Mouse (Mus musculus) heart, embryonic 10.5 days (tissue): ENCODE measurements around the gene Gadd45a. TPM values are rescaled to one million over a fixed set of nuclear protein-coding genes. Genes with fewer than 3 reads are reported as not detected.
"Not testable (repeated sequence)": the region's sequence is repeated elsewhere in the genome, so short reads cannot be mapped to it uniquely, and the experiment has no call there.

Experiments
- DNase-seq: peaks from one replicate; pipeline ENCODE4 v3.0.0-alpha.2; 2017; ENCODE audit warnings: low spot score
- H3K27ac ChIP-seq: fragments of 300-500 bp; sonication (generic); 2 replicates; pipeline ENCODE4 v1.5.1; 2016; ENCODE audit warnings: mild to moderate bottlenecking
- H3K27me3 ChIP-seq: fragments of 300-500 bp; sonication (generic); 2 replicates; pipeline ENCODE4 v1.6.1; 2016; ENCODE audit warnings: mild to moderate bottlenecking; ENCODE audit not compliant: poor library complexity, insufficient read depth, severe bottlenecking
- H3K36me3 ChIP-seq: fragments of 300-500 bp; sonication (generic); 2 replicates; pipeline ENCODE4 v1.6.1; 2016; ENCODE audit warnings: mild to moderate bottlenecking, moderate library complexity
- H3K4me1 ChIP-seq: fragments of 300-500 bp; sonication (generic); 2 replicates; pipeline ENCODE4 v1.6.1; 2016; ENCODE audit warnings: mild to moderate bottlenecking
- H3K4me3 ChIP-seq: fragments of 300-500 bp; sonication (generic); 2 replicates; pipeline ENCODE4 v1.5.1; 2016; ENCODE audit warnings: mild to moderate bottlenecking, moderate library complexity
- H3K9me3 ChIP-seq: fragments of 300-500 bp; sonication (generic); 2 replicates; pipeline ENCODE4 v1.6.1; 2016; ENCODE audit warnings: mild to moderate bottlenecking, moderate library complexity
- WGBS: fragments of 180-500 bp; shearing (Covaris S2); methylation state at CpG from one replicate; pipeline ENCODE4 v1.1.7; 2016; 5-methylcytosine and 5-hydroxymethylcytosine counted together
- polyA plus RNA-seq: library from polyadenylated mRNA; unstranded; fragments of >200 nt; fragmentation: Nextera tagmentation; extraction: Ambion mirVana; gene quantifications from 2 replicates; pipeline ENCODE4 v1.2.1, GENCODE M21; 2016

Gadd45a gene
- polyA plus RNA-seq, 1 experiment from 2014 or later = 10.9 TPM

DNA sequence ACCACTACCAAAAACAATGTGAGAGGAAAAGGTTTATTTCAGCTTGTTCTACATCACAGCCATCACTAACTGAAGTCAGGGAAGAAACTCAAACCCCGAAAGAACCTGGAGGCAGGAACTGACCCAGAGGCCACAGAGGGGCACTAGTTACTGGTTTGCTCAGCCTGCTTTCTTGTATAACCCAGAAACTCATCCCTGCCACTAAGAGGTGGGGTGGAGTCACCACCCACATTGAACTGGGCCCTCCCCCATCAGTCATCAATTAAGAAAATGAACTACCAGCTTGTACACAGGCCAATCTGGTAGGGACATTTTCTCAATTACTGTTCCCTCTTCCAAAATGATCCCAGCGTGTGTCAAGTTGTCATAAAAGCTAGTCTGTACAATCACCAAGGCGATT lies 10.6 kb downstream of the Gadd45a start:
- 80% methylated on average over 3 of the region's 3 CpGs for WGBS
- Histone ChIP-seq H3K27ac (no peak overlapping the region), H3K4me3 (no peak overlapping the region), H3K36me3 (no peaks in the 10 kb centered on the region), H3K27me3 (peaks cover 8% of the 10 kb centered on the region; the same call in 1 of the 2 replicates), H3K9me3 (no peaks in the 10 kb centered on the region), H3K4me1 (peaks cover 19% of the 10 kb centered on the region)
- DNase-seq = no peak

DNA sequence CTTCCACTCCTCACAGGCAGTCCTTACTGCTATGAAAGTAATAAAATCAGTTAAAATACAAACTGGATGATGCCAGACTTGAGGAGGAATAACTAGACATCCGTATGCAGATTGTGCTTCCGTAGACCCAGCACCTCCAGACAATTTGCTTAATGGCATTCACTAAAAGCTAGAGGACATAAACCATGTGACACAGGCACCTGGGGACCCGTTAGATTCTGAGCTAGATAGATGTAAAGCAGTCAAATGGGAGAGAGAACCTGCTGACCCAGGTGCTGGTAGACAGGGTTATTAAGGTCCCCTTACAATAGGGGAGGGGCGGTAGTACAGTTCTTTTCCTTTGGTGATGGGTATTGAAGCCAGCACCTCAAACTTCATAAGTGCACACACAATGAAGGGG lies 13.5 kb downstream of the Gadd45a start:
- Histone ChIP-seq H3K27me3 (no peaks in the 10 kb centered on the region), H3K4me3 (no peak overlapping the region), H3K4me1 (peaks cover 6% of the 10 kb centered on the region; the same call in 1 of the 2 replicates), H3K9me3 (no peaks in the 10 kb centered on the region), H3K36me3 (no peaks in the 10 kb centered on the region), H3K27ac (no peak overlapping the region)
- WGBS = 78% methylated on average over 4 of the region's 4 CpGs
- DNase-seq = no peak

DNA sequence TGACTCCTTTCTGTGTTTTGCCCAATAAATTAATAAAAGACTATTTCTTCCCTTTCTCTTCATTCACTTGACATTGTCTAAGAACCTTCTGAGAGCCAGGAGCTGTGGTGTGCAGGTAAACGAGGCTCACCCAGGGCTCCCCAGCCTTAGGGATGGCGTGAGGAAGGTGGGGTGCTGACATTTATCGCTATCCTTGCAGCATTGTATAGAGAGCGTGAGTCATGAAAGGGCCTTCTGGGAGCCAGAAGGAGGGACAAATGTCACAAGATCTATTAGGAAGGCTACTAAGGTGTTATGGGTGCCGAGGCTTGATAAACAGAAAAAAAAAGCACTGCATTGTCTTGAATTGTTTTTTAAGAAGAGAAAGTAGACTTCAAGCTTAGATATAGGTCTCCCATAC lies 15.9 kb downstream of the Gadd45a start:
- Histone ChIP-seq H3K27me3 (no peaks in the 10 kb centered on the region), H3K9me3 (no peaks in the 10 kb centered on the region), H3K4me3 (no peak overlapping the region), H3K36me3 (no peaks in the 10 kb centered on the region), H3K4me1 (no peaks in the 10 kb centered on the region; the same call in 1 of the 2 replicates), H3K27ac (no peak overlapping the region)
- DNase-seq = no peak
- 82% methylated on average over 5 of the region's 5 CpGs for WGBS

DNA sequence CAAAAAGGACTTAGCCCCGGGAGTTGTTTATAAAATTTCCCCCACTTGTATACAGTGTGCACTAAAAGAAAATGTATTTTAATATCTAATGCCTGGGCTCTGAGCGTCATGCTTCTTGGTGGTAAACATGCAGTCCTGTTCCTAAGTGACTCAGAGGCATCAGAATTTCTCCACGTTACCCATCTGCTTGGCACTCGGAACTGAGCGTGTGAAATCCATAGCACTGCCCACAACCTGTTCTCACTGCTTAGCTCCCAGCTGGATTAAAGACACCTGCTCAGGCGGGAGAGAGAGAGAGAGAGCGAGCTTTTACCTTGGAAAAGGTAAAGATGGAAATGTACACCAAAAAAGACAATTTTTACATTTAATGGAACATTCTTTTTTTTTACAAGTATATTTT lies 18.3 kb downstream of the Gadd45a start:
- H3K27ac ChIP-seq, H3K36me3 ChIP-seq, DNase-seq, H3K27me3 ChIP-seq, H3K4me3 ChIP-seq, H3K9me3 ChIP-seq: not testable (repeated sequence)
- WGBS = 87% methylated on average over 7 of the region's 7 CpGs
- H3K4me1 ChIP-seq = peaks cover 13% of the 10 kb centered on the region; the same call in 1 of the 2 replicates

DNA sequence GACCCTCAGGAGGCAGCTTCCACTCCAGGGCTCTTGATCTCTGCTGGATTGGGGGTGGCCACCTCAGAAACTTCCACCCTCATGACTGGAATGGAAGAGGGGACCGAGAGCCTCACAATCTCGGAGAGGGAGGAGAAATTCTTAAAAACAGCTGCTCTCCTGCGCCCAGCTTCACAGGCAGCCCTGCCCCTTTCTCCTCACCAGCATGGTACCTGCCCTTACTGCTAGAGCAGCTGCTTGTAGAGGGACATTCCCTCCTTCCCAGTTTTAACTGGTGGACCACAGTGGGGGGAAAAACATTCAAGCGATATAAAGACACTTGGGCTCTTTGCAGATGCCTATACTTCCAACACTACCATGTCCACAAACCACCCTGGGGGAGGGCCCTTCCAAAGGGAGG lies 18.9 kb downstream of the Gadd45a start:
- Histone ChIP-seq H3K4me1 (peaks cover 19% of the 10 kb centered on the region; the same call in 1 of the 2 replicates), H3K27ac (no peak overlapping the region), H3K36me3 (no peaks in the 10 kb centered on the region), H3K4me3 (no peak overlapping the region), H3K9me3 (no peaks in the 10 kb centered on the region), H3K27me3 (no peaks in the 10 kb centered on the region)
- no peak for DNase-seq
- 64% methylated on average over 4 of the region's 4 CpGs for WGBS

DNA sequence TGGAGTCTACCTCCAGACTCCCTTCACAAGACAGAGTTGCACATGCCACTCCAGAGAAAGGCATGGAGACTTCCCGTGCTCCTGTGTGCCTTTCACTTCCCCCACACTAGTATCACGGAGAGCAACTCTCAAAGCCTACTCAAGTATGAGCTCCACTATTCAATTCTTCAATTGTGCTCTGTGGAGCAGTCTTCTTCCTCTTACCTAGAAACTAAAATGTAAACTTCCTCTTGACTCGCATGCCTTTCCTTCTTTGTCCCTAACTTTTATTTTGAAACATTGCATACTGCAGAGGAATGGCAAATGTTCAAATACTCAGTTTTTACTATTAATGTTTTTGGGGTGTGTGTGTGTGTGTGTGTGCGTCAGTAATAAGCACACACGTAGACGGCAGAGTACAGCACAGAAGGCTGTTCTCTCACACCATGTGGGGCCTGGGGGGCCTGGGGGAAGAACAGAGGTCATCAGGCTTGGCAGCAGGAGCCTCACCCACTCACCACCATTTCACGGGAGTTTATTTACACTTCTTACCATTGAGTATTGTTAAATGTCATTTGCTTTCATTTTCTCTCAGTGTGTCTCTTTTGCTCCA lies 20.6 kb downstream of the Gadd45a start:
- no peak overlapping the region for H3K27ac ChIP-seq
- no peaks in the 10 kb centered on the region for H3K27me3 ChIP-seq
- WGBS = 73% methylated on average over 7 of the region's 7 CpGs
- DNase-seq = no peak
- H3K4me3 ChIP-seq = no peak overlapping the region
- H3K4me1 ChIP-seq = peaks cover 22% of the 10 kb centered on the region; the same call in 1 of the 2 replicates
- no peaks in the 10 kb centered on the region for H3K36me3 ChIP-seq
- H3K9me3 ChIP-seq = no peaks in the 10 kb centered on the region

DNA sequence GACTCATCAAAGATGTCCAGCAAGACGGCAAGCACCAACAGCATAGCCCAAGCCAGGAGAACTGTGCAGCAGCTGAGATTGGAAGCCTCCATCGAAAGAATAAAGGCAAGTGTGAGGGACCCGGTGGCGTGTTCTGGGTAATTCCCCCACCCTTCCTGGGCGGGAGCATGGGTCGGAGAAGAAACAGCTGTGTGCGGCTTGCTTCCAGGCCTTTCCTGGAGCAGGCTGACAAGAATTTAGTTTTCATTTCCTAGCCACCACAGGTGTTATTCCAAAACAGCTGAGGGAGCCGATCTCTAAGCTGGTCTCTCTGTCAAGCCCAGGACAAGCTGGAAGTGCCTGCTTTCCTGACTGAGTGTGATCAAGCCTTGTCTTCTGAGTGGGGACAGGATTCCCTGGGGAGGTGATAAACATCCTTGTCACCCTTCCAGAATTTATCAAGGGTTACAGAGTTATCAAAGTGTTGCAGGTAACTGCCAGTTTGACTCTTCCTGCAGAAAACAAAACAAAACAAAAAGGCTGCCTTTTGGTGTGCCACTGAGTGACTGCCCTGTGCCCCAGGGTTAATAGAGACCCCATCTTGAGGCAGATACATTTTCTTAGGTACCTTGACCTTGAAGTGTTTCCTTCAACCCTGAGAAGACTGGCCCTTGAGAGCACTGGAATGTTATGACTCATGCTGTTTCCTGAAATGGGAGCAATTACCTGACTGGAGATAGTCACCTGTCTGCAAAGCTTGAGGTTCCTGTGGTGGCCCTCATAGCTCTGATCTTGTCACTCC lies 21.3 kb downstream of the Gadd45a start:
- 64% methylated on average over 8 of the region's 8 CpGs for WGBS
- DNase-seq = no peak
- Histone ChIP-seq H3K9me3 (no peaks in the 10 kb centered on the region), H3K4me1 (peaks cover 22% of the 10 kb centered on the region; the same call in 1 of the 2 replicates), H3K27me3 (no peaks in the 10 kb centered on the region), H3K27ac (no peak overlapping the region), H3K36me3 (no peaks in the 10 kb centered on the region), H3K4me3 (no peak overlapping the region)

DNA sequence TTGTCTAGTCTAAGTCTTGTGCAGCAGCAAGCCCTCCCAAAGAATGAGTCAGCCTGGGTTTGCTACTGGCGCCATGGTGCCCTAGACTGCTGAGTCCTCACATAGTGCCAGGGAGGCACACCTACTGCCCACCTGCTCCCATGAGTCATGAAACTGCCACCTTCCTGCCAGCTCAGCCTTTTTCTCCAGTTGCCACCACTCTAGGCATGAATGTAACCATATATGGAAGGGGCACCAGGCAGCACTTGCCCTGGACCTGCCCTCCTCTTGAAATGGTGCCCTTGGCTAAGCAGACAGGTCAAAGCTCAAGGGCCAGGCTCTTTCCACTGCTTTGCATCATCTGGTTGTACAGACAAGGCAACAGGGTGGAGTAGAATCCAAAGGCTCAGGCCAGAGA lies 22.6 kb downstream of the Gadd45a start:
- no peak for DNase-seq
- 87% methylated on average over 1 of the region's 1 CpGs for WGBS
- no peaks in the 10 kb centered on the region for H3K36me3 ChIP-seq

DNA sequence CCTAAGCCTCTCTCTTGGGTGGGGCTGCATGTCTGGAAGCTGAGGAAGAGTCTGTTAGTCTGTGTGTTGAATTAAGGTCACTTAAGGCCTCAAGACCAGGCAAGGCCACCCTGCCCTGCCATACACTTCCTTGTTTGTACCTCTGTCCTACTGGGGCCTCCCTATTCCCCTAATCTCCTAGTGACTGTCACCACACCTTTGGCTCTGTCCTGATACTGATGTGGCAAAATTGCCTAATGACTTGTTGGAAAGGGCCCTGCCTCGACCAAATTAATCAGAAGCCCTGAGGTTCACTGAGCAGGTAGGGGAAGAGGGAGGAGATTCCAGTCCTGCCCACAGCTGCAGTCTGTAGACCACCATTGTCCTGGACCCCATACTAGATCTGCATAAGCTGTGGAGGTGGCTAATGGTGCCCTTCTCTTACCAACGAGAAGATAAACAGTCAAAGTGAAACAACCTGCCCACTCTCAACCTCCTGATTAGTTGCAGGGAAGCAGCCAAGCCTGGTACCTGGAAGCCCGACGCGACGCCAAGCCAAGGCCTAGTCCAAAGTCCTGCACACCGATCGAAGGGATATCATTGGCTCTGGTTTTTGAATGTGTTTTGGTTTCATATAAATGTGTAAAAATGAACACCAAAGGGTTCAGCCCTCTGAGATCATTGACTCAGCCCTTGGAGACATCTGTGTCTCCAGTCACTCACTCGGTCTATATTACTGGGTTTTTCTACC lies 23.1 kb downstream of the Gadd45a start:
- no peak for DNase-seq
- WGBS = 90% methylated on average over 9 of the region's 9 CpGs
- no peaks in the 10 kb centered on the region for H3K9me3 ChIP-seq
- peaks cover 22% of the 10 kb centered on the region; the same call in 1 of the 2 replicates for H3K4me1 ChIP-seq
- H3K4me3 ChIP-seq = no peak overlapping the region
- H3K27me3 ChIP-seq = no peaks in the 10 kb centered on the region
- H3K36me3 ChIP-seq = no peaks in the 10 kb centered on the region
- no peak overlapping the region; the same call in 1 of the 2 replicates for H3K27ac ChIP-seq

More for the DNA sequence above, 22.6 kb downstream of the Gadd45a start:
- H3K9me3 ChIP-seq = no peaks in the 10 kb centered on the region
- H3K27ac ChIP-seq = no peak overlapping the region
- H3K27me3 ChIP-seq = no peaks in the 10 kb centered on the region
- no peak overlapping the region for H3K4me3 ChIP-seq
- peaks cover 22% of the 10 kb centered on the region; the same call in 1 of the 2 replicates for H3K4me1 ChIP-seq

DNA sequence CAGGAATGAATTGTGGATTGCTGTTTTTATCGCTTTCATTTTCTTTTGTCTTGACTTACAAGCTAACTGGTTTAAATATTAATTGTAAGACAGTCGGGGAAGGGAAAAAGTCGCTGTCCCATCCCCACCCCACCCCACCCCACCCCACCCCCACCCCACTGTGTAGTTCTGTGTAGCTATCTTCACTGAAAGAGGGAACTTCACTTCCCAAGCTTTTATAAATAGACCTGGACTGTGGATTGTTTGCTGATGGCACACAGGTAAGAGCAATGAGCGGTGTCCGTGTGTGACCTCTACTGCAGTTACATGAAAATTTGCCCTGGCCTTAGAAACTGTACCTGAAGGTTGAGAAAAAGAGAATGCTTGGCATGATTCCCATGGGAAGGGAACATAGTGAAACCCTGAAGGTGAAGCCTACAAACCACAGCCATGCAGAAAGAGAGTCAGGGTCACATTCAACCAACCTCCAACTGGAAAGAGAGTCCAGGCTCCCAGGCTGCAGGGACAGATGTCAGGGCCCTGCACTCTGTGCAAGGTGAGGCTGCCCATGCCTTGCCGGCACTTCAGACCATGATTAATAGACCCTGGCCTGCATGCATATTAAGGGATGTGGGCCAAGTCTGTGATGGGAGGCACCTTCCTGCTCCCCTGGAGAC lies 23.8 kb downstream of the Gadd45a start:
- WGBS = 84% methylated on average over 6 of the region's 6 CpGs
- peaks cover 22% of the 10 kb centered on the region; the same call in 1 of the 2 replicates for H3K4me1 ChIP-seq
- no peaks in the 10 kb centered on the region for H3K36me3 ChIP-seq
- no peak for DNase-seq
- H3K4me3 ChIP-seq = no peak overlapping the region
- H3K9me3 ChIP-seq = no peaks in the 10 kb centered on the region
- H3K27ac ChIP-seq = no peak overlapping the region; the same call in 1 of the 2 replicates
- H3K27me3 ChIP-seq = no peaks in the 10 kb centered on the region

DNA sequence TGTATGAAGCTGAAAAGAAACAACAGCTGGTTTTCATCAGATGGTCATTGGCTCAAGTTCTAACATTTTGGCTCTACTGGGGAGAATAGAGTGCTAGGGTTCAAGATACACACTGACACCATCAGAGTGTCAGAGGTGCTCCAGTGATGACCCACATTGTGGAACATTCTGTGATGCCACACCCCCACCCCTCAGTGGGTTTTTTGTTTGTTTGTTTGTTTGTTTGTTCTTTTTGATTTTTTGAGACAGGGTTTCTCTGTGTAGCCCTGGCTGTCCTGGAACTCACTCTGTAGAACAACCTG lies 26.1 kb downstream of the Gadd45a start:
- Histone ChIP-seq H3K36me3 (no peaks in the 10 kb centered on the region), H3K27ac (no peak overlapping the region), H3K27me3 (no peaks in the 10 kb centered on the region), H3K9me3 (no peaks in the 10 kb centered on the region), H3K4me1 (peaks cover 22% of the 10 kb centered on the region; the same call in 1 of the 2 replicates), H3K4me3 (no peak overlapping the region)
- DNase-seq = no peak

DNA sequence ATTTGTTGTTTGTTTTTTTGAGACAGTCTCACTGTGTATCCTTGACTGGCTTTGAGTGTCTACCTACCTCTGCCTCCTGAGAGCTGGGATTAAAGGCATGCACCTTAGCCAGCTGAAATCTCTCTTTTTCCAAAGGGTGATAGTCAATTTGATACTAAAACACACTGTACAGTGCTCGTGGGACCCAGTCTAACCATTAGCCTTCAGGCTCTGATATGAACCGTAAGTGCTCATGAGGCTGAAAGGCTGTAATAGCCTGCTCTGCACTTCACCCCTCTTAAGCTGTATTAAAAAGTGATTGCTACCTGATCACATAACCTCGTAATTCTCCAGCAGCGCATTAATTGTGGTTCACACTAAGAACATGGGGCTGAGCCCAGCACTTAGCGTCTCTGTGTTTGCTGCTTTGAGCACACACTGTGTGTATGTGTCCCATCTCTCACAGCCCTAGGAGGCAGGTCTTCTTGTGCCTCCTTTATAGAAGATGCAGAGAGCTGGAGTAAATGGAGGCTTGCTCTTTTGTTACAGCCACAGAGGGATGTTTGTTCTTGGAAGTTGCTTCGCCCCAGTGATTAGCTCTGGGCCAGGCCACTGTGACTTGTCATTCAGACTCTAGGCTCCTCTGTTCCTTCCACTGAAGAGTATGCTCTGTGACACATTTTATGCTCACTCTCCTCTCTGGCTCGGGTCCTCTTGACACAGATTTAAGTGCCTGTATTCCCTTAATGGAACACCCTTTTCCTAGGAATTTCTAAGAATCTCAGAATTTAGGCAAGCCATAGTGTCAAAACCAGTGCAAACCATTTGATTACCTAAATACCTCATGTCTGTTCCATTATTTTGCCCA lies 26.7 kb downstream of the Gadd45a start:
- no peak for DNase-seq
- H3K36me3 ChIP-seq = no peaks in the 10 kb centered on the region
- H3K9me3 ChIP-seq = no peaks in the 10 kb centered on the region
- H3K27ac ChIP-seq = no peak overlapping the region
- no peaks in the 10 kb centered on the region for H3K27me3 ChIP-seq
- peaks cover 16% of the 10 kb centered on the region; the same call in 1 of the 2 replicates for H3K4me1 ChIP-seq
- no peak overlapping the region for H3K4me3 ChIP-seq
- 81% methylated on average over 7 of the region's 7 CpGs for WGBS
